Mouse (Mus musculus): ENCODE measurements around the gene Scp2.

GRCm38 (mm10) chr4:108020178-108020577, 124.6 kb downstream of the Scp2 start:
- TF ChIP-seq CTCF (IDR thresholded peaks at IDR 0.05; ENCODE audit: extremely low read depth, insufficient read length, insufficient replicate concordance, low read depth, low read length) (no peak), POLR2A (IDR thresholded peaks at IDR 0.05; ENCODE audit: low read depth, low read length) (no peak)

All from small intestine, adult 2 months (tissue).